ENCODE assay signal across 17 mouse cellular contexts in the genomic region with DNA sequence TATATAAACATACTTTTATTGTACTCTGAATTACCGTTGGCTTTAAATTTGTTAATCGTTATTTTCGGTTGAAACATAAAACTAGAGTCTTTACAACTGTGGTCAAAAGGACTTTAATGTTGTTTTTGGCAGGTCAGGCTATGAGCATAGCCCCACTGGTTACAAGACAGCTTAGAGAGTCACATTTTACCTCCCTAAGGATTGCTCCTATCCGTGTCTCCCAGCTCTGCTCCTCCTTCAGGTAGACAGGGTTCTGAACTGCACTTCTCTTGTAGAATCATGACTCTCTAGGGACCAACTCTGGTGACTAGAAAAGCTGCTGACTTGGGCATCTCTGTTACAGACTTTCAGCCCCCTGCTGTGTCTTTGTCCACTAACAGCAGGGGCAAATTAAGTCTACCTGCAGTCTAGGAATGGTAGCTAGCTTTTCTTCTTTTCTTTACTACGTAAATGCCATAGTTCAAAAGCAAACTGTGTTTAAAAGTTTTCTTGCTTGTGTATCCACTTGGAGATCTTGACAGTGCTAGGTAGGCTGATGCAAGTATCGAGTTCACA.
"Had no signal": no experiment of that assay in that cellular context is flagged by ENCODE, and none has a peak within 500 bp of the region (broad histone marks: within the 10 kb centered on the region; RNA-seq: fewer than 3 reads in every experiment).

No protein-coding gene starts in this region.

- H3K4me1 ChIP-seq: liver, embryonic 13.5 days; midbrain, embryonic 12.5 days; midbrain, embryonic 15.5 days; neural tube, embryonic 12.5 days had no signal

- H3K4me2 ChIP-seq: intestine, embryonic 15.5 days; limb, embryonic 13.5 days; liver, embryonic 13.5 days; midbrain, embryonic 12.5 days; midbrain, embryonic 15.5 days; neural tube, embryonic 12.5 days; neural tube, embryonic 15.5 days had no signal

- DNase-seq: kidney, adult 18-20 months; left cerebral cortex, postnatal 4 days; liver, embryonic 13.5 days; lung, adult 2 months; lung, postnatal 14 days; right cerebral cortex, adult 18-20 months; right cerebral cortex, postnatal 14 days; right cerebral cortex, postnatal 4 days; thymus, postnatal 25 days had no signal

- H3K27me3 ChIP-seq: intestine, embryonic 15.5 days; limb, embryonic 13.5 days; liver, embryonic 13.5 days; midbrain, embryonic 12.5 days; midbrain, embryonic 15.5 days; neural tube, embryonic 12.5 days; neural tube, embryonic 15.5 days had no signal

- H3K4me3 ChIP-seq: intestine, embryonic 15.5 days; limb, embryonic 13.5 days; liver, embryonic 13.5 days; midbrain, embryonic 12.5 days; midbrain, embryonic 15.5 days; neural tube, embryonic 12.5 days; neural tube, embryonic 15.5 days had no signal

- H3K9ac ChIP-seq: intestine, embryonic 15.5 days; limb, embryonic 13.5 days; liver, embryonic 13.5 days; midbrain, embryonic 12.5 days; midbrain, embryonic 15.5 days; neural tube, embryonic 12.5 days; neural tube, embryonic 15.5 days had no signal

- H3K36me3 ChIP-seq: intestine, embryonic 15.5 days; limb, embryonic 13.5 days; liver, embryonic 13.5 days; midbrain, embryonic 12.5 days; midbrain, embryonic 15.5 days; neural tube, embryonic 12.5 days; neural tube, embryonic 15.5 days had no signal

- H3K27ac ChIP-seq: liver, embryonic 13.5 days; macrophage; midbrain, embryonic 12.5 days; midbrain, embryonic 15.5 days; neural tube, embryonic 12.5 days; stomach, postnatal 0 days had no signal

- H3K9me3 ChIP-seq: intestine, embryonic 15.5 days; limb, embryonic 13.5 days; liver, embryonic 13.5 days; midbrain, embryonic 12.5 days; midbrain, embryonic 15.5 days; neural tube, embryonic 12.5 days; neural tube, embryonic 15.5 days had no signal

- ATAC-seq: midbrain, embryonic 15.5 days had no signal
